In the genomic region with DNA sequence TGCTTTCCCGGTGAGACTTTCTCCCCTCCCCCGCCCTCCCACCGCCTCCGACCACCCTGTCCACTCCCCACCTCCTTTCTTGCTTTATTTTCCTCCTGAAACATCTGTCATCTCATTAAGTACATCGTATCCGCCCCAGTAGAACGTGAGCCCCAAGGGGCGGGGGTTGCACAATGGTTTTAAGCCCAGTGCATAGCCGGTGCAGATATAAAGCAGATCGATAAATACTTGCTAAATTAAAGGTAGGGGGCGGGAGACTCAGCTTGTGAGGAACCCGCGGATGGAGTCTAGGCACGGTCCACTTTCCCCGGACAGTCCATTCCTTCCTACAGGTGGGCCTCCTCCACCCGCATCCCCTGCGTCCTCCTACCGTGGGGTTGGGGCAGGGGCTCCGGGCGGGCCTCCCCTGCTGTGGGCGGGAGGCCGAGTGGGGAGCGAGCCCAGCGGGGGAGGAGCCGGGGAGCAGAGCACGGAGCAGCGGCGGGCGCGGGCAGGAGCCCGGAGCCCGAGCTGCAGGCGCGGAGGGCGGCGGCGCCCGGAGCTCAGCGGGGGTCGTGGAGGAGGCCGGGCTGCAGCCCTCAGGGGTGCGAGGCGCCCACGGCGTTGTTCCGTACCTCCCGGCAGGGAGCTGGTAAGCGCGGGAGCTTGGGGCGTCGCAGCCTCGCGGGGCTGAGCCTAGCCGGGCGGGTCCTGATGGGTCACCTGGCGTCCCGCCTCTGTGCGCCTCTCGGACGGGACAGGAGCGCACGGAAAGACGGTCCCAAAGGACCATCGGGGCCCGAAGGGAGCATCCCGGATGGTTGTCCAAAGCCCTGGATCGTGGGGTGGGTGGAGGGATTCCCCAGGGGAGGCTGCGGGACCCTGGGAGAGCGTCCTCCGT, we compare ENCODE assay signal across 8 mouse cellular contexts. TPM values are rescaled to one million over a fixed set of nuclear protein-coding genes. Genes with fewer than 3 reads are reported as not detected.
A peak's percentile ranks its signal among the peaks of the same experiment; 100 is the strongest.
DNase-seq lines count a peak whose midpoint lies in the region; ATAC-seq and TF ChIP-seq lines count a peak whose summit lies in the region.

No protein-coding gene starts in this region.

- peaks cover 37% of the 10 kb centered on the region for H3K27me3 ChIP-seq in kidney, embryonic 16.5 days (ENCODE audit: insufficient read depth, low read length)
- peaks cover 30% of the 10 kb centered on the region for H3K27me3 ChIP-seq in forebrain, embryonic 16.5 days (replicated peaks; ENCODE audit: control insufficient read depth, insufficient read depth, low read length)
- peaks cover 95% of the 10 kb centered on the region for H3K27me3 ChIP-seq in liver, embryonic 12.5 days (replicated peaks)
- peaks cover 2% of the 10 kb centered on the region; the same call in 1 of the 2 replicates for H3K27me3 ChIP-seq in stomach, postnatal 0 days (ENCODE audit: control insufficient read depth, insufficient read depth, low read length)

- intact Hi-C loops in gastrocnemius, postnatal 14 days (cut with DNase I; ENCODE audit: low total_unique reads), result no loop called here

- TF ChIP-seq CTCF in stomach, postnatal 0 days (IDR thresholded peaks at IDR 0.05; ENCODE audit: low read depth), result no peak

- no peaks in the 10 kb centered on the region for H3K36me3 ChIP-seq in kidney, embryonic 16.5 days (ENCODE audit: insufficient read depth, low read length)
- H3K36me3 ChIP-seq in forebrain, embryonic 16.5 days (ENCODE audit: control insufficient read depth, insufficient read depth), result no peaks in the 10 kb centered on the region
- H3K36me3 ChIP-seq in liver, embryonic 12.5 days, result no peaks in the 10 kb centered on the region
- no peaks in the 10 kb centered on the region for H3K36me3 ChIP-seq in stomach, postnatal 0 days (ENCODE audit: control insufficient read depth, insufficient read depth, low read length)

- H3K4me3 ChIP-seq in kidney, embryonic 16.5 days (ENCODE audit: low read length), result peak overlapping the region; percentile 53
- H3K4me3 ChIP-seq in forebrain, embryonic 16.5 days (replicated peaks; ENCODE audit: low read length), result peak overlapping the region; percentile 53
- peak overlapping the region; percentile 48 for H3K4me3 ChIP-seq in liver, embryonic 12.5 days
- peak overlapping the region; percentile 53 for H3K4me3 ChIP-seq in stomach, postnatal 0 days (ENCODE audit: low read depth, low read length)

- under 1% methylated on average over 63 of the region's 70 CpGs for WGBS in kidney, embryonic 16.5 days
- WGBS in forebrain, embryonic 16.5 days, result 2% methylated on average over 62 of the region's 70 CpGs
- 3% methylated on average over 69 of the region's 70 CpGs for WGBS in liver, embryonic 12.5 days (ENCODE audit: insufficient replicate concordance)
- WGBS in stomach, postnatal 0 days, result 1% methylated on average over 65 of the region's 70 CpGs

- TF ChIP-seq EP300 in stomach, postnatal 0 days (optimal IDR thresholded peaks at IDR 0.05), result no peak

- ATAC-seq in kidney, embryonic 16.5 days (ENCODE audit: low FRiP score, low TSS enrichment), result peak; percentile 40
- 0 out of 2 replicates have a peak, but pooled peaks have one; percentile 32 for ATAC-seq in common myeloid progenitor, adult 5-6 weeks (replicated peaks; ENCODE audit: low read depth, poor library complexity, severe bottlenecking)
- peak; percentile 20; the same call in 1 of the 2 replicates for ATAC-seq in forebrain, embryonic 16.5 days
- ATAC-seq in liver, embryonic 12.5 days, result no peak
- peak; percentile 55 for ATAC-seq in stomach, postnatal 0 days (ENCODE audit: low FRiP score, low TSS enrichment)

- peak overlapping the region; percentile 93 for H3K4me2 ChIP-seq in kidney, embryonic 16.5 days (replicated peaks; ENCODE audit: low read depth, low read length)
- peak overlapping the region; percentile 87 for H3K4me2 ChIP-seq in forebrain, embryonic 16.5 days (ENCODE audit: low read length)
- H3K4me2 ChIP-seq in liver, embryonic 12.5 days, result peak overlapping the region; percentile 74
- H3K4me2 ChIP-seq in stomach, postnatal 0 days (replicated peaks; ENCODE audit: low read depth), result peak overlapping the region; percentile 97

- DNase-seq in kidney, postnatal 14 days, result no peak
- peak; percentile 35 for DNase-seq in stomach, postnatal 0 days (ENCODE audit: low spot score)
- no peak for DNase-seq in layer of hippocampus, adult 18-20 months (ENCODE audit: low spot score in 2 of 2)
- no peak for DNase-seq in gastrocnemius, postnatal 14 days

- H3K9me3 ChIP-seq in kidney, embryonic 16.5 days (ENCODE audit: low read length), result no peaks in the 10 kb centered on the region
- H3K9me3 ChIP-seq in forebrain, embryonic 16.5 days (ENCODE audit: control insufficient read depth, low read length), result no peaks in the 10 kb centered on the region
- no peaks in the 10 kb centered on the region for H3K9me3 ChIP-seq in liver, embryonic 12.5 days (replicated peaks)
- no peaks in the 10 kb centered on the region for H3K9me3 ChIP-seq in stomach, postnatal 0 days (ENCODE audit: control insufficient read depth, low read length)

- peak overlapping the region; percentile 55 for H3K9ac ChIP-seq in kidney, embryonic 16.5 days (replicated peaks; ENCODE audit: low read length)
- H3K9ac ChIP-seq in forebrain, embryonic 16.5 days (replicated peaks; ENCODE audit: low read depth, low read length), result peak overlapping the region; percentile 67
- no peak overlapping the region for H3K9ac ChIP-seq in liver, embryonic 12.5 days
- peak overlapping the region; percentile 47 for H3K9ac ChIP-seq in stomach, postnatal 0 days (ENCODE audit: low read length)

- H3K4me1 ChIP-seq in kidney, embryonic 16.5 days (ENCODE audit: insufficient read depth, low read length), result peaks cover 7% of the 10 kb centered on the region
- peaks cover 11% of the 10 kb centered on the region for H3K4me1 ChIP-seq in forebrain, embryonic 16.5 days (replicated peaks; ENCODE audit: control insufficient read depth, insufficient read depth, low read length)
- H3K4me1 ChIP-seq in liver, embryonic 12.5 days, result peaks cover 12% of the 10 kb centered on the region
- peaks cover 6% of the 10 kb centered on the region for H3K4me1 ChIP-seq in stomach, postnatal 0 days (replicated peaks; ENCODE audit: control insufficient read depth, insufficient read depth)

- no peak overlapping the region for H3K27ac ChIP-seq in kidney, embryonic 16.5 days (ENCODE audit: low read length)
- H3K27ac ChIP-seq in forebrain, embryonic 16.5 days (ENCODE audit: low read length), result no peak overlapping the region
- H3K27ac ChIP-seq in liver, embryonic 12.5 days, result no peak overlapping the region
- no peak overlapping the region for H3K27ac ChIP-seq in stomach, postnatal 0 days (replicated peaks)

RNA-seq across cellular contexts. Expression of gene Htr1d, which starts 1.0 kb away (rescaled TPM):
- polyA plus RNA-seq in kidney, embryonic 16.5 days (2015; fragmentation: Nextera tagmentation; extraction: Ambion mirVana), result 0.44 and 0.72 TPM in 2 replicates
- total RNA-seq in common myeloid progenitor, adult 5-6 weeks (2017), result not detected in 2 replicates
- polyA plus RNA-seq in forebrain, embryonic 16.5 days (2015; fragmentation: Nextera tagmentation; extraction: Ambion mirVana), result 0.96 and 1.2 TPM in 2 replicates
- not detected in 2 replicates for polyA plus RNA-seq in liver, embryonic 12.5 days (2016; fragmentation: Nextera tagmentation; extraction: Ambion mirVana)
- polyA plus RNA-seq in stomach, postnatal 0 days (2015; fragmentation: Nextera tagmentation; extraction: Ambion mirVana), result 0.06 and 0.34 TPM in 2 replicates
- 1 to 10 TPM in 1 of 2 experiments, under 1 TPM in 1; 0.56 to 1.2 TPM for total RNA-seq in layer of hippocampus, adult 18-20 months (2021)
- not detected for total RNA-seq in gastrocnemius, postnatal 14 days (2021)

RNA-seq across cellular contexts. Expression of gene 6030445D17Rik, which starts 37.7 kb away (rescaled TPM):
- 0.35 and 0.46 TPM in 2 replicates for polyA plus RNA-seq in kidney, embryonic 16.5 days (2015; fragmentation: Nextera tagmentation; extraction: Ambion mirVana)
- total RNA-seq in common myeloid progenitor, adult 5-6 weeks (2017), result not detected in 2 replicates
- polyA plus RNA-seq in forebrain, embryonic 16.5 days (2015; fragmentation: Nextera tagmentation; extraction: Ambion mirVana), result 0.15 TPM in 1 of 2 replicates, not detected in the other
- polyA plus RNA-seq in liver, embryonic 12.5 days (2016; fragmentation: Nextera tagmentation; extraction: Ambion mirVana), result 0.10 TPM in 1 of 2 replicates, not detected in the other
- polyA plus RNA-seq in stomach, postnatal 0 days (2015; fragmentation: Nextera tagmentation; extraction: Ambion mirVana), result 0.33 and 0.40 TPM in 2 replicates
- total RNA-seq in layer of hippocampus, adult 18-20 months (2021), result under 1 TPM; 0.51 to 0.77 TPM
- total RNA-seq in gastrocnemius, postnatal 14 days (2021), result under 1 TPM in 1 of 2 experiments, not detected in 1; 0.16 TPM

RNA-seq across cellular contexts. Expression of gene Luzp1, which starts 45.2 kb away (rescaled TPM):
- polyA plus RNA-seq in kidney, embryonic 16.5 days (2015; fragmentation: Nextera tagmentation; extraction: Ambion mirVana), result 131 and 152 TPM in 2 replicates
- total RNA-seq in common myeloid progenitor, adult 5-6 weeks (2017), result 6.5 and 11.1 TPM in 2 replicates
- polyA plus RNA-seq in forebrain, embryonic 16.5 days (2015; fragmentation: Nextera tagmentation; extraction: Ambion mirVana), result 51.5 and 60.3 TPM in 2 replicates
- 25.6 and 25.7 TPM in 2 replicates for polyA plus RNA-seq in liver, embryonic 12.5 days (2016; fragmentation: Nextera tagmentation; extraction: Ambion mirVana)
- polyA plus RNA-seq in stomach, postnatal 0 days (2015; fragmentation: Nextera tagmentation; extraction: Ambion mirVana), result 54.6 and 67.8 TPM in 2 replicates
- 10 to 100 TPM; 86.4 to 87.2 TPM for total RNA-seq in layer of hippocampus, adult 18-20 months (2021)
- 10 to 100 TPM; 17.4 to 20.6 TPM for total RNA-seq in gastrocnemius, postnatal 14 days (2021)
